In the genomic region with DNA sequence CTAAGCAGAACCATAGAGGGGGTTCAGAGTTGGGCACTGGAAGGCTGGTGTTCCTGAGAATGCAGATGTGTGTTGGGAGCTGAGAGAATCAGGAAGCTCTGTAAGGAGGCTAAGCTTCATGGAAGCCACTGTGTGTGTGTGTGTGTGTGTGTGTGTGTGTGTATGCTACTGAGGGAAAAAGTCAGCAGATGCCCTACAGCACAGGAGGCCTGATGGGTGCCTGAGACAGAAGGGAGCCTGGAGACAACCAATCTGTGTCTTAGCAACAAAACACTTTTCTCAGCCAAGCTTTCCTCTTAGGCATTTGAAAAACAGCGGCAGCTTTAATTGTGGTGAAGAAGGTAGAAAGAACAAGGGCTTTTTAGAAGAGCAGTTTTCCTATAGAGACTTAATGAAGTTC, we compare ENCODE assay signal across 14 mouse cellular contexts. TPM values are rescaled to one million over a fixed set of nuclear protein-coding genes. Genes with fewer than 3 reads are reported as not detected.
DNase-seq lines count a peak whose midpoint lies in the region; ATAC-seq lines count a peak whose summit lies in the region.
"Had no signal": no experiment of that assay in that cellular context is flagged by ENCODE, and none has a peak within 500 bp of the region (broad histone marks: within the 10 kb centered on the region; RNA-seq: fewer than 3 reads in every experiment).

No protein-coding gene starts in this region.

- H3K36me3 ChIP-seq in hindbrain, embryonic 14.5 days (replicated peaks; ENCODE audit: control insufficient read depth, insufficient read depth) = no peaks in the 10 kb centered on the region
- no peaks in the 10 kb centered on the region for H3K36me3 ChIP-seq in hindbrain, embryonic 10.5 days
- H3K36me3 ChIP-seq: heart, embryonic 12.5 days had no signal

- no peaks in the 10 kb centered on the region for H3K4me1 ChIP-seq in hindbrain, embryonic 14.5 days (replicated peaks; ENCODE audit: control insufficient read depth, insufficient read depth, low read length)
- no peaks in the 10 kb centered on the region for H3K4me1 ChIP-seq in hindbrain, embryonic 10.5 days (replicated peaks)
- H3K4me1 ChIP-seq: heart, embryonic 12.5 days had no signal

- H3K9me3 ChIP-seq in hindbrain, embryonic 14.5 days (ENCODE audit: control insufficient read depth, low read length) = no peaks in the 10 kb centered on the region
- H3K9me3 ChIP-seq in hindbrain, embryonic 10.5 days = no peaks in the 10 kb centered on the region
- H3K9me3 ChIP-seq: heart, embryonic 12.5 days had no signal

- H3K4me2 ChIP-seq in hindbrain, embryonic 14.5 days (replicated peaks) = no peak overlapping the region
- H3K4me2 ChIP-seq: heart, embryonic 12.5 days; midbrain, embryonic 11.5 days had no signal

- H3K27me3 ChIP-seq in hindbrain, embryonic 14.5 days (ENCODE audit: control insufficient read depth, insufficient read depth, low read length) = no peaks in the 10 kb centered on the region
- no peaks in the 10 kb centered on the region for H3K27me3 ChIP-seq in hindbrain, embryonic 10.5 days (ENCODE audit: insufficient read depth, poor library complexity, severe bottlenecking)
- H3K27me3 ChIP-seq: heart, embryonic 12.5 days had no signal

- no peak overlapping the region for H3K27ac ChIP-seq in hindbrain, embryonic 14.5 days
- H3K27ac ChIP-seq in hindbrain, embryonic 10.5 days = no peak overlapping the region
- H3K27ac ChIP-seq: liver, embryonic 14.5 days had no signal

- ATAC-seq in hindbrain, embryonic 14.5 days (ENCODE audit: low FRiP score) = peak; percentile 31; the same call in 1 of the 2 replicates

- DNase-seq in hindbrain, embryonic 14.5 days (ENCODE audit: low spot score) = no peak
- no peak for DNase-seq in hindbrain, embryonic 10.5 days (ENCODE audit: low spot score)
- peak; percentile 10 for DNase-seq in right cerebral cortex, postnatal 14 days
- DNase-seq in right cerebral cortex, postnatal 25 days = no peak
- peak; percentile 39 for DNase-seq in layer of hippocampus, adult 9-10 months (ENCODE audit: low spot score)
- no peak for DNase-seq in testis, postnatal 10 days (ENCODE audit: low spot score)
- no peak for DNase-seq in thymus, postnatal 14 days
- DNase-seq: cerebellum, postnatal 25 days; gastrocnemius, postnatal 25 days; lung, postnatal 14 days; thymus, postnatal 4 days had no signal

- WGBS in hindbrain, embryonic 14.5 days = 40% methylated on average over 1 of the region's 1 CpGs
- WGBS in hindbrain, embryonic 10.5 days = 69% methylated on average over 1 of the region's 1 CpGs

- no peak overlapping the region for H3K4me3 ChIP-seq in hindbrain, embryonic 14.5 days (replicated peaks; ENCODE audit: low read length)
- no peak overlapping the region for H3K4me3 ChIP-seq in hindbrain, embryonic 10.5 days
- H3K4me3 ChIP-seq: heart, embryonic 12.5 days had no signal

- H3K9ac ChIP-seq in hindbrain, embryonic 14.5 days = no peak overlapping the region
- H3K9ac ChIP-seq: heart, embryonic 12.5 days; liver, embryonic 14.5 days had no signal

RNA-seq across cellular contexts. Expression of gene Snca, which starts 40.5 kb away (rescaled TPM):
- 235 and 295 TPM in 2 replicates for polyA plus RNA-seq in hindbrain, embryonic 14.5 days (2014; fragmentation: Nextera tagmentation; extraction: Ambion mirVana)
- polyA plus RNA-seq in hindbrain, embryonic 10.5 days (2016; fragmentation: Nextera tagmentation; extraction: Ambion mirVana) = 24.6 and 25.1 TPM in 2 replicates

RNA-seq across cellular contexts. Expression of gene Mmrn1, which starts 54.6 kb away (rescaled TPM):
- polyA plus RNA-seq in hindbrain, embryonic 14.5 days (2014; fragmentation: Nextera tagmentation; extraction: Ambion mirVana) = 3.7 and 4.2 TPM in 2 replicates
- 3.2 and 5.5 TPM in 2 replicates for polyA plus RNA-seq in hindbrain, embryonic 10.5 days (2016; fragmentation: Nextera tagmentation; extraction: Ambion mirVana)

Comparison
In these comparisons a context has a peak if more than half of its experiments do, and no peak if none do; other contexts are left out.
1. DNase-seq: peak in right cerebral cortex, postnatal 14 days (single experiment) and layer of hippocampus, adult 9-10 months (single experiment); none in hindbrain, embryonic 14.5 days (single experiment), hindbrain, embryonic 10.5 days (single experiment), right cerebral cortex, postnatal 25 days (single experiment), testis, postnatal 10 days (single experiment) and thymus, postnatal 14 days (single experiment).